Mouse (Mus musculus): Measurements from ENCODE around the gene Zfp638. TPM values are rescaled to one million over a fixed set of nuclear protein-coding genes. Genes with fewer than 3 reads are reported as not detected.
"Not testable (repeated sequence)": the region's sequence is repeated elsewhere in the genome, so short reads cannot be mapped to it uniquely, and the experiment has no call there.

Zfp638 gene
- polyA plus RNA-seq, 1 experiment from 2014 or later, result 37.0 TPM

- Histone ChIP-seq H3K4me3 (ENCODE audit: low read length) (no peak overlapping the region), H3K27ac (ENCODE audit: low read length) (no peak overlapping the region), H3K27me3 (ENCODE audit: control insufficient read depth, insufficient read depth, low read length) (no peaks in the 10 kb centered on the region), H3K4me2 (ENCODE audit: low read depth, low read length) (no peak overlapping the region), H3K9me3 (replicated peaks; ENCODE audit: control insufficient read depth, low read length) (no peaks in the 10 kb centered on the region), H3K9ac (ENCODE audit: low read length) (no peak overlapping the region), H3K4me1 (ENCODE audit: control insufficient read depth, insufficient read depth, low read length) (peaks cover 4% of the 10 kb centered on the region), H3K36me3 (ENCODE audit: control insufficient read depth, insufficient read depth) (no peaks in the 10 kb centered on the region; the same call in 1 of the 2 replicates)
- no peak for ATAC-seq (replicated peaks; ENCODE audit: extremely low read depth, insufficient read depth, low FRiP score)
Measured at GRCm38 (mm10) chr6:84028791-84029190, 161.9 kb downstream of the Zfp638 start.

GRCm38 (mm10) chr6:84029775-84030174, 162.9 kb downstream of the Zfp638 start:
- H3K4me1 ChIP-seq (ENCODE audit: control insufficient read depth, insufficient read depth, low read length), result peaks cover 4% of the 10 kb centered on the region
- peaks cover 2% of the 10 kb centered on the region; the same call in 1 of the 2 replicates for H3K36me3 ChIP-seq (ENCODE audit: control insufficient read depth, insufficient read depth)
- ATAC-seq (replicated peaks; ENCODE audit: extremely low read depth, insufficient read depth, low FRiP score), result no peak
- H3K9ac ChIP-seq (ENCODE audit: low read length), result no peak overlapping the region
- no peaks in the 10 kb centered on the region for H3K9me3 ChIP-seq (replicated peaks; ENCODE audit: control insufficient read depth, low read length)
- no peak overlapping the region for H3K27ac ChIP-seq (ENCODE audit: low read length)
- WGBS, result 91% methylated on average over 7 of the region's 7 CpGs
- H3K4me2 ChIP-seq (ENCODE audit: low read depth, low read length), result no peak overlapping the region
- H3K4me3 ChIP-seq (ENCODE audit: low read length), result no peak overlapping the region
- no peaks in the 10 kb centered on the region for H3K27me3 ChIP-seq (ENCODE audit: control insufficient read depth, insufficient read depth, low read length)

- H3K9me3 ChIP-seq (replicated peaks; ENCODE audit: control insufficient read depth, low read length); H3K36me3 ChIP-seq (ENCODE audit: control insufficient read depth, insufficient read depth); H3K4me2 ChIP-seq (ENCODE audit: low read depth, low read length); H3K4me3 ChIP-seq (ENCODE audit: low read length); H3K4me1 ChIP-seq (ENCODE audit: control insufficient read depth, insufficient read depth, low read length); ATAC-seq (replicated peaks; ENCODE audit: extremely low read depth, insufficient read depth, low FRiP score); H3K27ac ChIP-seq (ENCODE audit: low read length); H3K27me3 ChIP-seq (ENCODE audit: control insufficient read depth, insufficient read depth, low read length); H3K9ac ChIP-seq (ENCODE audit: low read length): not testable (repeated sequence)
- 30% methylated on average over 5 of the region's 5 CpGs for WGBS
Measured at GRCm38 (mm10) chr6:84032516-84032915, 165.6 kb downstream of the Zfp638 start.

Other genes with a start within 250 kb of the Zfp638 start
- gene Clec4f, start 210.9 kb upstream of the Zfp638 start, polyA plus RNA-seq (2015; fragmentation: Nextera tagmentation; extraction: Ambion mirVana), result 0.20 and 0.87 TPM in 2 replicates
- 0.41 and 0.42 TPM in 2 replicates for gene Cd207, start 189.3 kb upstream of the Zfp638 start, polyA plus RNA-seq (2015; fragmentation: Nextera tagmentation; extraction: Ambion mirVana)
- not detected in 2 replicates for gene Vax2, start 155.8 kb upstream of the Zfp638 start, polyA plus RNA-seq (2015; fragmentation: Nextera tagmentation; extraction: Ambion mirVana)
- 0.09 and 0.32 TPM in 2 replicates for gene Atp6v1b1, start 124.1 kb upstream of the Zfp638 start, polyA plus RNA-seq (2015; fragmentation: Nextera tagmentation; extraction: Ambion mirVana)
- not detected in 2 replicates for gene Ankrd53, start 104.5 kb upstream of the Zfp638 start, polyA plus RNA-seq (2015; fragmentation: Nextera tagmentation; extraction: Ambion mirVana)
- 89.9 and 108 TPM in 2 replicates for gene Tex261, start 91.3 kb upstream of the Zfp638 start, polyA plus RNA-seq (2015; fragmentation: Nextera tagmentation; extraction: Ambion mirVana)
- 67.5 and 69.6 TPM in 2 replicates for gene Nagk, start 72.1 kb upstream of the Zfp638 start, polyA plus RNA-seq (2015; fragmentation: Nextera tagmentation; extraction: Ambion mirVana)
- gene Paip2b, start 35.4 kb upstream of the Zfp638 start, polyA plus RNA-seq (2015; fragmentation: Nextera tagmentation; extraction: Ambion mirVana), result 12.3 and 13.9 TPM in 2 replicates
- 13.2 and 15.5 TPM in 2 replicates for gene Dysf, start 141.5 kb downstream of the Zfp638 start, polyA plus RNA-seq (2015; fragmentation: Nextera tagmentation; extraction: Ambion mirVana)

Data from heart, embryonic 16.5 days (tissue).